Mouse (Mus musculus) limb, embryonic 14.5 days (tissue): ENCODE data around the gene Snrpc. TPM values are rescaled to one million over a fixed set of nuclear protein-coding genes. Genes with fewer than 3 reads are reported as not detected.

Experiments used
- ATAC-seq: fragments of 200-750 bp; cut with Nextera tagmentation; 2 replicates; pipeline ENCODE4 v1.8.0; 2017; ENCODE audit warnings: low read depth, moderate number of reproducible peaks, moderate TSS enrichment; ENCODE audit not compliant: low FRiP score
- DNase-seq: peaks from one replicate; pipeline ENCODE4 v3.0.0-alpha.2; 2015; ENCODE audit warnings: low spot score
- H3K27ac ChIP-seq: fragments of 300-500 bp; sonication (generic); replicated peaks from 2 replicates; pipeline ENCODE4 v1.5.1; 2014; ENCODE audit warnings: low read depth, mild to moderate bottlenecking, low read length, moderate library complexity, mixed read lengths
- H3K27me3 ChIP-seq: fragments of 300-500 bp; sonication (generic); 2 replicates; pipeline ENCODE4 v1.6.1; 2014; ENCODE audit warnings: low read length, mixed read lengths; ENCODE audit not compliant: control insufficient read depth, insufficient read depth
- H3K36me3 ChIP-seq: fragments of 300-500 bp; sonication (generic); 2 replicates; pipeline ENCODE4 v1.6.1; 2014; ENCODE audit warnings: mild to moderate bottlenecking, low read length, moderate library complexity, mixed read lengths; ENCODE audit not compliant: control insufficient read depth, insufficient read depth
- H3K4me1 ChIP-seq: fragments of 300-500 bp; sonication (generic); 2 replicates; pipeline ENCODE4 v1.6.1; 2014; ENCODE audit warnings: antibody characterized with exemption, low read length, mixed read lengths; ENCODE audit not compliant: control insufficient read depth, insufficient read depth
- H3K4me2 ChIP-seq: fragments of 300-500 bp; sonication (generic); replicated peaks from 2 replicates; pipeline ENCODE4 v1.6.1; 2014; ENCODE audit warnings: low read depth, mild to moderate bottlenecking, low read length, moderate library complexity; ENCODE audit not compliant: severe bottlenecking
- H3K4me3 ChIP-seq: fragments of 300-500 bp; sonication (generic); replicated peaks from 2 replicates; pipeline ENCODE4 v1.5.1; 2014; ENCODE audit warnings: low read length
- H3K9ac ChIP-seq: fragments of 300-500 bp; sonication (generic); 2 replicates; pipeline ENCODE4 v1.6.1; 2014; ENCODE audit warnings: mild to moderate bottlenecking, low read depth, low read length, moderate library complexity; ENCODE audit not compliant: severe bottlenecking
- H3K9me3 ChIP-seq: fragments of 300-500 bp; sonication (generic); 2 replicates; pipeline ENCODE4 v1.6.1; 2016; ENCODE audit warnings: low read length; ENCODE audit not compliant: control insufficient read depth
- POLR2A ChIP-seq: fragments of 200-500 bp; IDR thresholded peaks from 2 replicates; pipeline ENCODE4 v1.8.0; 2012; ENCODE audit warnings: inconsistent platforms, mild to moderate bottlenecking, moderate library complexity, borderline replicate concordance; ENCODE audit not compliant: insufficient read depth, insufficient read length; ENCODE audit errors: extremely low read depth
- WGBS: fragments of 180-500 bp; shearing (Covaris S2); extraction: QIAGEN DNeasy Blood & Tissue Kit; methylation state at CpG from one replicate; pipeline ENCODE4 v1.1.7; 2014; 5-methylcytosine and 5-hydroxymethylcytosine counted together
- polyA plus RNA-seq, 2 experiments: library from polyadenylated mRNA; depleted of rRNA in 1 of 2; stranded (reverse) in 1 of 2; unstranded in 1 of 2; fragments of >200 nt; fragmentation: Nextera tagmentation in 1 of 2; extraction: Ambion mirVana in 1 of 2; gene quantifications; 2 replicates each; pipeline versions ENCODE4 v1.2.1 to v1.2.3; 2012 to 2014

The Snrpc gene
- polyA plus RNA-seq, 2 experiments, result 228 to 286 TPM

- H3K27ac ChIP-seq, result no peak overlapping the region
- ATAC-seq (no peak), DNase-seq (no peak)
- no peak overlapping the region for H3K9ac ChIP-seq
- H3K9me3 ChIP-seq, result no peaks in the 10 kb centered on the region
- peaks cover 5% of the 10 kb centered on the region; the same call in 1 of the 2 replicates for H3K4me1 ChIP-seq
- no peak overlapping the region for H3K4me3 ChIP-seq
- 56% methylated on average over 7 of the region's 7 CpGs for WGBS
- H3K4me2 ChIP-seq, result no peak overlapping the region
- no peaks in the 10 kb centered on the region for H3K27me3 ChIP-seq
- H3K36me3 ChIP-seq, result no peaks in the 10 kb centered on the region
- TF ChIP-seq POLR2A, result no peak
Observed at GRCm38 (mm10) chr17:27830411-27830810, 7.5 kb upstream of the Snrpc start.

- Histone ChIP-seq H3K4me2 (peak overlapping the region; percentile 83), H3K9me3 (no peaks in the 10 kb centered on the region), H3K4me3 (peak overlapping the region; percentile 83), H3K27me3 (no peaks in the 10 kb centered on the region), H3K36me3 (peaks cover 26% of the 10 kb centered on the region), H3K4me1 (peaks cover 12% of the 10 kb centered on the region), H3K27ac (peak overlapping the region; percentile 20; the same call in 1 of the 2 replicates), H3K9ac (peak overlapping the region; percentile 83)
- TF ChIP-seq POLR2A, result peak; percentile 75; the same call in 1 of the 2 replicates
- WGBS, result 2% methylated on average over 35 of the region's 35 CpGs
- ATAC-seq (peak; percentile 99), DNase-seq (peak; percentile 99)
Observed at GRCm38 (mm10) chr17:27839469-27840252, 1.7 kb downstream of the Snrpc start.

GRCm38 (mm10) chr17:27848351-27848750, 10.4 kb downstream of the Snrpc start:
- no peak for TF ChIP-seq POLR2A
- Histone ChIP-seq H3K9me3 (no peaks in the 10 kb centered on the region), H3K4me2 (no peak overlapping the region), H3K27ac (no peak overlapping the region), H3K27me3 (no peaks in the 10 kb centered on the region), H3K9ac (no peak overlapping the region), H3K4me3 (no peak overlapping the region), H3K36me3 (peaks cover 91% of the 10 kb centered on the region), H3K4me1 (no peaks in the 10 kb centered on the region)
- DNase-seq (no peak), ATAC-seq (no peak)
- 100% methylated on average over 1 of the region's 1 CpGs for WGBS

GRCm38 (mm10) chr17:27851076-27851475, 13.1 kb downstream of the Snrpc start:
- TF ChIP-seq POLR2A, result no peak
- no peaks in the 10 kb centered on the region for H3K4me1 ChIP-seq
- no peak overlapping the region for H3K4me3 ChIP-seq
- ATAC-seq (no peak), DNase-seq (no peak)
- no peak overlapping the region for H3K4me2 ChIP-seq
- no peaks in the 10 kb centered on the region for H3K27me3 ChIP-seq
- no peaks in the 10 kb centered on the region for H3K9me3 ChIP-seq
- no peak overlapping the region for H3K27ac ChIP-seq
- H3K36me3 ChIP-seq, result peaks cover 77% of the 10 kb centered on the region
- no peak overlapping the region for H3K9ac ChIP-seq
- WGBS, result 80% methylated on average over 3 of the region's 3 CpGs

- Histone ChIP-seq H3K4me1 (peaks cover 15% of the 10 kb centered on the region), H3K36me3 (peaks cover 24% of the 10 kb centered on the region), H3K9ac (peak within 1 kb of the TSS; percentile 88), H3K4me3 (peak within 1 kb of the TSS; percentile 90), H3K27me3 (no peaks in the 10 kb centered on the region), H3K9me3 (no peaks in the 10 kb centered on the region), H3K27ac (peak within 1 kb of the TSS; percentile 83), H3K4me2 (peak within 1 kb of the TSS; percentile 57)
- peak; percentile 88 for ATAC-seq
- peak; percentile 83 for DNase-seq
- 0 out of 2 replicates have a peak, but pooled peaks have one; percentile 50 for TF ChIP-seq POLR2A
- WGBS, result under 1% methylated on average over 21 of the region's 54 CpGs
Observed at GRCm38 (mm10) chr17:27856265-27856797, 18.4 kb downstream of the Snrpc start, which contains the start of gene Uhrf1bp1. Uhrf1bp1 (plus strand) TSS chr17:27856441.
